Mouse (Mus musculus) layer of hippocampus, postnatal 14 days (tissue): ENCODE data around the gene Usp32. TPM values are rescaled to one million over a fixed set of nuclear protein-coding genes. Genes with fewer than 3 reads are reported as not detected.
A peak's percentile ranks its signal among the peaks of the same experiment; 100 is the strongest.
"Not testable (repeated sequence)": the region's sequence is repeated elsewhere in the genome, so short reads cannot be mapped to it uniquely, and the experiment has no call there.

Experiments
- DNase-seq, 2 experiments: peaks; one replicate each; pipeline ENCODE4 v3.0.0; 2021 to 2022; ENCODE audit warnings: low spot score in 2 of 2, mixed read lengths in 1 of 2
- long read RNA-seq, 2 experiments: library from polyadenylated mRNA; stranded (forward); transcript quantifications; one replicate each; pipeline ENCODE4 v2.0.0; 2021
- total RNA-seq, 2 experiments: library from RNA; stranded (reverse); gene quantifications; 2 replicates each; pipeline ENCODE4 v1.2.3; 2021

Usp32 gene
- 10 to 100 TPM; 76.2 to 86.3 TPM for total RNA-seq
- long read RNA-seq, experiment 1, full-length matches to known transcripts = 1 of 11 reads
- long read RNA-seq, experiment 1, partial matches to known transcripts = 9 of 11 reads
- long read RNA-seq, experiment 1, other reads (novel, unspliced or antisense) = 1 of 11 reads
- long read RNA-seq, experiment 2, full-length matches to known transcripts = 2 of 14 reads
- long read RNA-seq, experiment 2, partial matches to known transcripts = 9 of 14 reads
- long read RNA-seq, experiment 2, other reads (novel, unspliced or antisense) = 3 of 14 reads

DNA sequence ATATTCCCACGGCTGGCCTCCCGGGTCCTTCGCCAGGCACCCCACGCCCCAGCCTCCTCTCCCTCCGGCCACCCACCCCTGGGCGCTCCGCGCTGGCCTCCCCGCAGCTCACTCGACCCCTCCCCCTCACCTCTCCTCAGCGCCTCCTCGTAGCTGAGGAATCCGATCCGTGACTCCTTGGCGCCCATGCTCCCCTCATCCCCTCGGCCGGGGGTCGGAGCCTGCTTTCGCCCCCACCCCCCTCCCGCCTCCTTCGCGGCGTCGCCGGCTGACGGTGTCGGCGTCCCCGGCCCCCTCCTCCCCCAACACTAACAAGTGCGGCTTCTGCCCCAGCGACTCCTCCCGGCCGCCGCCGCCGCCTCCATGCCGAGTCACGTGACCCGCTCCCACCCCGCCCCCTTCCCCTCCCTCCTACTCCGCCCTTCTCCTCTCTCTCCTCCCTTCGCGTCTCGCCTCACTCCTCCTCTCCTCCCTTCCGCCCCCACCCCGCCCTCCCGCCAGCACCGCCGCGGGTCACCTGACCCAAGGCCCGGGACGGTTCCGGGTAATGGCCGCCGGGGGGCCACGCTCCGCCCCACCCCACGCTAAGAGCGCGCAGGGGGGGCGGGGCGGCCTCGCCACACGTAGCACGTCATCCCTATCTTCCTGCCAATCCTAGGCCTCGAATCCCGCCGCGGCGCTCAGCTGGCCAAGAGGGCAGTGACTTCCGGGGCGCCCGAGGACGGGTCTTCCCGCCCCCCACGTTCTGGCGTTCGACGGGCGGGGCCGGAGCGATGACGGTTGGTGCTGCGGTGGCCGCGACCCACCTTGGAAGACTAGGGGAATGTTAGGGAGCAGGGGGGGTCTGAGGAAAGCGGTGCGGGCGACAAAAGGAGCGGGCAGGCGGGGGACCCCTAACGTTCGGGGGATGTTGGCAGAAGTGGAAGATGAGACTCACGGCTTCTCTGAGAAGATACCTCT lies at the start of gene Usp32:
TSS of gene Usp32 (minus strand) at position 581 of the 960 bp plus-strand sequence.
- peak; percentile 95 to 97 for DNase-seq

DNA sequence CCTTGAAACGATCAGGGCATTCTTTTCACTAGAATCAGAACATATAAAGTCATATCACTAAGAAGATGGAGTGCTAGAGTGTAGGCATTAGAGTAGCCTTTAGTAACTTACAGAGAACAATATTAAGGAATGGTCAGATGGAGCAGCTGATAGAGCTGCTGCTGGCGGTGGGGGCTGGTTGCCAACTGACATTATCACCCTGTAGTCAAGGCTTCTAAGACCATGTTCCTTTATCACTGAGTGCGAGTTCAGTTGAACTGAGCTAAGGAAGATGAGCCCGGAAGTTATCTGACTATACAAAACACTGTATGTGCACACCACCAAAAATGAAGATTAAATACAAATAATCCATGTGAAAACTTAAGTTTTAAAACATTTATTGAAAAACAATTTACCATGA lies 49.1 kb upstream of the Usp32 start:
- DNase-seq = no peak

DNA sequence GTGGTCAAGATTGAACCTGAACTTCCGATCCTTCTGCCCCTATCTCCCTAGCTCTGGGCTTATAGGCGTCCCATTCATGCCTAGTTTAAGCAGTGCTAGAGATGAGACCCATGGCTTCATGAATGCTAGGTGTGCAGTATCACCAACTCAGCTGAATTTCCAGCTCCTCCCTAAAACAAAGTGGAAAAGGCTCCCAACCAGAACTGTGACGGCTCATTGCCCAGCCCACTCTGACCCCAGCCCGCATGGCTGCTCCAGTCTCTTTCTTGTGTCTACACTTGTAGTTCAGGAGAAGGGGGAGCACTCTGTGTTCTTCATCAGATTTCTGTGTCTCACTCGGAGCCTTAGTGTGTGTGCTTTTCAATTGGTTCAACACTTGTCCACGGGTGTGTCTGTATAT lies 44.9 kb upstream of the Usp32 start:
- DNase-seq = no peak

DNA sequence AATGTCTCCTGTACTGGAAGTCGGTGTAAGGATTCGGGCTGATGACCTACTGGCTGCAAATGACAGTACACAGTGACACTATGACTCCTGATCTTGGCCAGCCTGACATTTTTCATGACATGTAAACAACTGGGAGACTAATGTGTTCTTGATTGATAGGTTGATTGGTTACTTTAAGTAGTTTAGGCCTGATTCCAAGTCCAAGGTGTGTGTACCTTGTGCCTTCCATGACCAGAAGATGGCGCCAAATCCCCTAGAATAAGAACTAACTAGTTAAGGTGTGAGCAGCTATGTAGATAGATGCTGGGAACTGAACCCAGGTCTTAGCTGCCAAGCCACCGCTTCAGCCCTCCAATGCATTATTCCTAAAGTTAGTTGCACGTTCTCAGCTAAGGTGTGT lies 44.1 kb upstream of the Usp32 start:
- no peak for DNase-seq

DNA sequence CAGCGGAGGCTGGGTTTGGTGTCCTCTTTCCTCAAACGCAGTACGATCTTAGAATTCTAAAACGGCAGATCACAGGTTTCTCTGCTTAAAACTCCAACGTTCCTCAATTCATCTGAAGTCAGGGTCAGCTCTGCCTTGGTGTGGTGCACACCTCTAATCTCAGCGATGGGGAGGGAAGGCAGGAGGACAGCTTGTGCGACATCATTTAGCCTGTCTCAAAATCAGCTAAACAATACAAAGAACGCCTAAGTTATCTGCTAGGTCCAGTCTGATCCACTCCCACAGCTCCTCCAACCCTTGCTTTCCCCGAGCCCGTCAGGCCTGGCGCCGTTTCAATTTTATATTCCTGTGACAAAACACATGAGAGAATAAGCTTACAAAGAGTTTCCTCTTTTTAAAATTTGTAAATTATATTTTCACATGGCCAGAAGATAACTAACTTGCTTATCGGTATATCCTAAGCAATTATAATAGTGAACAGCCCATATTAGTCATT lies 43.4 kb upstream of the Usp32 start:
- DNase-seq = no peak

DNA sequence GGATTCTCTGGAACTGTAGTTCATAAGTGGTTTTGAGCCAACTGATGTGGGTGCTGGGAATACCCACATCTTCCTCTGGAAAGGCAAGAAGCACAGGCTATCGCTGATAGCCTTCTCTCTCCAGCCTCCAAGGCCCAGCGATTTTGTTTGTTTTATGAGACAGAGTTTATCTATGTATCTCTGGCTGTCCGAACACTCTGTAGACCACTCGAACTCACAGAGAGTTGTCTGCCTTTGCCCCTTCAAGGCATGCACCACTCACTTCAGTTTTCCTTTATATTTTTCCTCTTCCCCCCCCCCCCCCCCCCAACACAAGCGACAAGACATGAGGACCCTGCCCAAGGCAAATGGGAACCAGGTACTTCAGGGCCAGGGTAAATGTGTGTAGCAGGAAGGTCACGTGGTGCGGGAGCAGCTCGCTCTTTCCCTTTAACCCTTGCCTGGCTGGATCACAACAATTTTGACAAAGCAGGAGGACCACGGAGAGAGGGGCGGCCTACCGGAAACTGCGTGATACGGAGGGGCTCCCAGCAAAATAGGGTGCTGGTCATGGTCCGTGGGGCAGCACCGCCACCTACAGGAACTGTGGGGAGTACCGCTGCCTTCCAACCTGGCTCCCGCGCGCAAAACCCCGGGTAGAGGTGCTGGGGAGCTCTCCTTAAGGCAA lies 42.8 kb upstream of the Usp32 start:
- peak; percentile 81 to 85 for DNase-seq

DNA sequence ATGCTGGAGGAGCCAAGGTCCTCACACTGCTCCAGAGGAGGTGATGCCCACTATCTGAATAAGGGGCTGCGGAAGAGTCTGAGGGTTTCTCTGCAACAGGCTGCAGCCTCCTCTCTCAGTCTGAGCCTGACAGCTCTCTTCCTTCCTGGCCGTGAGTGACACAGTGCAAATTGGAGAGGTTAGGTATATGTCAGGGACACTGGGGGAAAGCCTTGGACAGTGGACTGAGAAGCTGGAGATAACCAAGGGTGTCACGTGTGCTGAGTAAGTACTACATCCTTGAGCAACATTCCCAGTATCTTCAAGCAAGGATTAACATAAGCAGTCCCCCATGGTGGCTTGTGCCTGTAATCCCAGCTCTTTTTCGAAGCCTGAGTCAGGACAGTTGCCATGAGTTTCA lies 38.5 kb upstream of the Usp32 start:
- no peak for DNase-seq

DNA sequence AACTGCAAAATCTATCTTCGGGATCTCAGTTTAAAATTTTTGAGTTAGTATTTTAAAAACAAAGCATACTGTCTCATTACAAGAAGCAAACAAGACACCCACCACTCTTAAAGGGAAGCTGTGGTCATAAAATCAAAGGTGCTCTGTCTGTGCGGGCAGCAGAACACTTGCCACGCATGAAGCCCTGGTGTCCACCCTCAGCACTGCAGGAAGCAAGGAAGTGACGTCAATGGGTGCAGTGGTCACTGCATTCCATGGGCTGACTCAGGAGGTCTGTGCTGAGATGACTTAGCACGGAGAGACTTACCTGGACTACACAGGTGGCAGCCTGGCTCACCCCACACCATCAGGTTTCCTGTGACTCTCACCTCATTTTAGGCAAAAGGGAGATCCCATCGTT lies 37.8 kb upstream of the Usp32 start:
- DNase-seq = no peak

DNA sequence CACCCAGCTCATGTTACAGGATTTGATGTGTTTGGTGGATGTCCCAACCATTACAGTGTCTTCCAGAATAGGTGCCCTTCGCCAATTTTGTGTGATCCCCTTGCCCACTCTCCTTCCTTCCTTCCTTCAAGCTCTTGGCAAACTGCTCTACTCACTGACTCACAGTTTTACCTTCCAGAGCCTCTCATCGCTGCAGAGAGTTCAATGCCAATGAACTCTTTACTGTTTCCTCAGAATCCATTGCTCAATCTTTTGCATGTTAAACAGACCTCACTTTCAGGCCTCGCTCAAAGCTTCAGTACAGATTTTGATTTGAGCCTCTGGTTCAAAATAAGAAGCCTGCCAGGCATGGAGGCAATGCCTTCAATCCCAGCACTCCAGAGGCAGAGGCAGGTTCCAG lies 36.0 kb upstream of the Usp32 start:
- DNase-seq = no peak

DNA sequence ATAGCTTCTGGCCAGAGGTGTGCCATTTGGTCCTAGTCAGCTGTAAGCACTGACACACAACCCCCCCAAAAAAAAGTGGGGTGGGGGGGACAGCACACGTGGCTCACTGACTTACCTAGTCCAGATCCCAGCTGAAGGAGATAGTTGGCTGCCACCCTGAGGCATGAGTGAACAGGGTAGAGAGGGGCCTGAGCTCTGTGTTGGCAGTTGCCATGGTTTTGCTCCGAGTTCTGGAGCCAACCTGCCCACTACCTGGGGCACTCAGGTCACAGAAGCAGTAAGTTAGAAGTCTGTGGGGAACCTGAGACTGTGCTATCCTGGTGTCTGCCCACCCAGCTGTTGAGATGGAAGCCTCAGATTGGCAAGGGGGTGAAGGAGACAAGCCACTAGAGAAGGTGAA lies 30.9 kb upstream of the Usp32 start:
- no peak for DNase-seq

DNA sequence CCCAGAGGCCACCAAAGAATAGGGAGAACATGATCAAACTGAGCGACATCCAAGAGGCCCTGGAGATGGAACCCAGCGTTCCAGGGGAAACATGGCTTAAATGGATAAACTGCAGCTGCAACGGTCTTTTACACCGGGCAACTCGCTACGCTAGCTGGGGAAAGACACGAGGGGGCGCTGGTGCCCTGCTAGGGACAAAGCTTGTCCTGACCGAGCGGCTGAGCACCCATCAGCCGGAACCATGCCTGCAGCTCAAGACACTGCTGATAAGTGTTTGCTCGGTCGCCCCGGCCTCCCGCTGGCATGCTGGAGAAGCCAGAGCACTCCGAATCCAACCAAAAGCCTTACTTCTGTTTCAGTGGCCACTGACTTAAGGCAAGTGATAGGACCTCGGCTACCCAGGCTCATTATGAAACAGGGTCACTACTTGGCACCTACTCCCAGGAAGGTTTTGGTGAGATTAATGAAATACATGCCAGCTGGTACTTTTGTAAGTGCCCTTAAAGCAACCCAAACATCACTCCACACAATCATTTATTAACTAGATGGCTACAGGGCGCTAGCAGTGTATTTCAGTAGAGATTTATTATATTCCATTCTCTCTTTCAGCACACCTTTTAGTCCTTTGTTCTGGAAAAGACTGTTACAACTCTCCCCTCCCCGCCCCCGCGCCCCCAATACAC lies 30.2 kb upstream of the Usp32 start, which contains the start of gene 1700125H20Rik:
TSS of gene 1700125H20Rik (plus strand) at position 347 of the 683 bp plus-strand sequence.
- peak; percentile 80 to 89 for DNase-seq

DNA sequence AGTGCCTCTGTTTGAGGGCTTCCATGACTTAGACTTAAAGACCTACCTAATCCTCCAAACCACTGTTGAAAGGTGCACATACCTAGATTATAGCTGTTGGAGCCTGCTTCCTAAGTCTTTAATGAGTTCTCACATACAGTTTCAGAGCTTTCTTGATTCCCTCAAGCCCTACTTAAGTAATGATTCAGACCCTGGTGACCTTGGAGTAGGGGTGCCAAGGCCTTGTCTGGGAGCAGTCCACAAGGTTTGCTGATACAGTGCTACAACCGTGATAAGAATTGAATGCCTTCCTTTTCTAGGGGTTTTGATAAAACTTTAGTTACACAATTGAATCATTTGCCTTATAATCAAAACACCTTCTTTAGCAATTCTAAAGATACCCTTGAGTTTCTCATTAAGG lies 27.5 kb upstream of the Usp32 start:
- DNase-seq = no peak

DNA sequence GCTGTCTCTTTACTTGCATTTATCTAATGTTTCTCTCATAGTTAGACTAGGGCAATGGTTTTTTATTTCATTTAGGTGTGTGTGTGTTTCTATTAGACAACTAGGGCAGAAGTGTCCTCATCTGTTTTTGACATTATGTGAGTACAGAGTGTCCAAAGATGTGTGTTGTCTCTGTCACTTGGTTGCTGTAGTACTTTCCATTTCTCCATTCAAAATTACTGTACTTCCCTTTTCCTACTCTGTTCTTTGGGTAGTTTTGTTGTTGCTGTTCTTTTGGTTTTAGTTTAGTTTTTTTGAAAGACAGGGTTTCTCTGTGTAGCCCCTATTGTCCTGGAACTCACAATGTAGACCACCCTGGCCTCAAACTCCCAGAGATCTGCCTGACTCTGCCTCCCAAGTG lies 24.4 kb upstream of the Usp32 start:
- no peak for DNase-seq

DNA sequence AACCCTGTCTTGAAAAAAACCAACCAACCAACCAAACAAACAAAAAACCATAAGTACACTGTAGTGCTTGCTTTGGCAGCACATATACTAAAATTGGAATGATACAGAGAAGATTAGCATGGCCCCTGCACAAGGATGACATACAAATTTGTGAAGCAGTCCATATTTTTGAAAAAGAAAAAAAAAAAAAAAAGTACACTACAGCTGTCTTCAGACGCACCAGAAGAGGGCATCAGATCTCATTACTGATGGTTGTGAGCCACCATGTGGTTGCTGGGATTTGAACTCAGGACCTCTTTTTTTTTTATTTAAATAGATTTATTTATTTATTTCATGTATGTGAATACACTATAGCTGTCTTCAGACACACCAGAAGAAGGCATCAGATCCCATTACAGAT lies 23.1 kb upstream of the Usp32 start:
- not testable (repeated sequence) for DNase-seq

DNA sequence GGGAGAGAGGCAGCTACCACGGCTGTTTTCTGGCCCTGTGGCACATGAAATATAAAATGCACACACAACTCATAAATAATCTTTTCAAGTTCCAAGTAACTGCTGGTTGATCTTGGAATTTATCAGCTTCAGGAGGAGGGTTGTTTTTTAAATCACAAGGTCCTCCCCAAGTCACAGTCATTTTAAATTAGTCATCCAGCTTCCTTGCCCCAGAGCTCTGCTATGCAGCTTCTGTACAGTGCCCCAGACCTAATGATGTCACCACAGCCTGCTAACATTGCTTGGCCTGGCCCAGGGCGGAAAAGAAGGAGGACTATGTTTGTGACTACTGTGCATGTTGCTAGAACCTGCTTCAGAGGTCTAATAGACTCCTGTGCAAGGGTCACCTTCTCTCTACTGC lies 17.3 kb upstream of the Usp32 start:
- DNase-seq = no peak

DNA sequence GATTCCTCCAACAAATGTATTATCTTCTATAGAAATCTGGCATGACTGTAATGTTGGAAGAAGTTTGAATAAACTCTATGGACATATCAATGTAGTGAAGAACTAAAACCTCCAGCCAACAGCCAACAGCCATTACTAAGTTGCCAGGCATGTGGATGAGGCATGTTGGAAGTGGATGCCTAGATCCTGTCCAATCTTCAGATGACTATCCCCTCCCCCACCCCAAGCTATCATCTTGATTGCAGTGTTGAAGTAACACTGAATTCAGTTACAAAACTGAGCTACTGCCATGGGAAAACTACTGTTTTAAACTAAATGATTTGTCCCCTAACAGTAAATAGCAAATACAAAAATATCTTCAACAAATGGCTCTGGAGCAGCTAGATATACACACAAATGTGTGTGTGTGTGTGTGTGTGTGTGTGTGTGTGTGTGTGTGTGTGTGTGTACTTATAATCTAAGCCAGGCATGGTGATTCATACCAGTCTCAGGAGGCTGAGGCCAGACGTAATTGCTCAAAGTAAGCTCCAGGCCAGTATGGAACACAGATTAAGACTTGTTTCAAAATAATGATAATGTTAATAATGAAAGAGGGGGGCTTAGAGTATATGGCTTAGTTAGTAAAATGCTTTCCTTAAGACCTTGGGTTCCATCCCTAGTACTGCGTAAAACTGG lies 12.4 kb upstream of the Usp32 start:
- no peak for DNase-seq

DNA sequence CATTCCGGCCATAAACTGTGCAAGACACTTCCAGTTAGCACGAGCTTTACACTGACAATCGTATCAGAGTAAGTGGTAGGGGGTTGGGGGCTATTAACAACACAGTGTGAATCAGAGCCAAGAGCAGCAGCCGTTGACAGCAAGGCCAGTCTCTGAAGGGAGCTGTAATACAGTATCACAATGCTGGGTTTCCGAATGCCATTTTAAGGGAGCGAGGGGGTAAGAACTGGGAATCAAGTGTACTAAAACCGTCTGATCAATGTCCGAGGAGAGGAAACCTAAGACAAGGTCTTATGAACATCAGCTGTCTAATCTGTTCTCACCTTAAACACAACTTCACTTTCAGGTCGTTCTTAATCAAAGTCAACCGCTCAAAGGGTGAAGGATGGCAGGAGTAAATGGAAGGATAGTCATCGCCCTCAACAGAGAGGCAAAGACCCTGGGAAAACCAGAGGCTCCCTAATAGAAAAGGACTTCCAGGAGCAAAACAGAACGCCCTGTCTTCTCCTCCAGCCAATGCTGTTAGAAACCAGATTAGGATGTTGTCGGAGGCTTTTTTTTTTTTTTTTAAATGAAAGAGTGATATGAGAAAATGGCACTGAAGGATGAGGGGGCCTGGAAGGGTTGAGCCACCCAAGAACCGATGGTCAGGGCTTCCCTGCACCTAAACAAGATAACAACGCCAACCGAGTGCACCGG lies 1.0 kb downstream of the Usp32 start:
- peak; percentile 15 to 17 for DNase-seq

DNA sequence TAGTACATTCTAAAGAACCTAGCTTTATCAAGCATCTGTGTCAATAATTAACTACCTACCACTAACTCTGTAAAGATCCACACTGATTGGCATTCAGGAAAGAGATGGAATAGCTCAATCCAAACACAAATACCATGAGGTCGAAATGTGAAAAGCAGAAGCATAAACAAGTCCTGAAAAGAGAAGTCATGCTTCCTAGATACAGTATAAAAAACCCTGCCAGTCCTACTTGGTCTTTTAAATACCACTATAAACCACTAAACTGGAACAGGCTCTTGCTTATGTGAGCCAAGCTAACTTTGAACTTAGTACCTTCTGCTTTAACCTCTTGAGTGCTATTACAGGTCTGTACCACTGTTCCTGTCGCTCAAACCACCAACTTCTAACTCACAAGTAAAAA lies 8.4 kb downstream of the Usp32 start:
- no peak for DNase-seq

DNA sequence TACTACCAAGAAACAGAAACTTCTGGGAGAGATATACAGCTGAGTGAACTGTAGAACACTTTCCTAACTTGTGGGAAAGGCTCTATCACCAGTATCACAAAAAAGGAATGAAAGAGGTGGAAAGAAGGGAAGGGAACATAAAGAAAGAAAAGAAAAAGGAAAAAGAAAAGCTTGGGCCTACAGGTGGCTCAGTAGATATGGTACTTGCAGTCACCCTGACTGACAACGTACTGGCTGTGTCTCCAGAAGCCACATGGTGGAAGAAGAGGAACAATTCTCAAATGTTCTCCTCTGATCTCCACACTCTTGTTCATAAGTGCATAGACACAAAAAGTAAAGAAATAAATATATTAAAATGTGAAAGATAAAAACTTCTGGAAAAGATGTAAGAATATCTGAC lies 11.1 kb downstream of the Usp32 start:
- no peak for DNase-seq
